Mouse (Mus musculus): ENCODE data around the gene Cd2bp2.
"Not testable (repeated sequence)": the region's sequence is repeated elsewhere in the genome, so short reads cannot be mapped to it uniquely, and the experiment has no call there.

Cd2bp2 gene

DNA sequence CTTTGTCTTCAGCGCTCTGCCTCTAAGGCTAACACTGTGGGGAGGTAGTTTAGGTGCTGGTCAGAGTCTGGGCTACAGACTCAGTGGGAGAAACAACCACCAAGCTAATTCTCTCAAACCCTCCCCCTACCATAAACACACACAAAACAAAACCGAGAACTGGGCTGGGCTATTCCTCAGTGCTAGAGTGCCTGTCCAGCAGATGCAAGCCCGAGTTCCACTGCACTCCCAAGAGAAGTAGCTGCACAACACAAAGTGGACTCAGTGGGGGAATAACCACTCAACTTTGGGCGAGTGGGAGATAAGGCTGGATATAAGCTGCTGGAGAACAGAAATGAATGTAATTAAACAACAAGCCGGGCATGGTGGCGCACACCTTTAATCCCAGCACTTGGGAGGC lies 5.2 kb downstream of the Cd2bp2 start:
- no peak for DNase-seq (ENCODE audit: low read depth, low spot score)

DNA sequence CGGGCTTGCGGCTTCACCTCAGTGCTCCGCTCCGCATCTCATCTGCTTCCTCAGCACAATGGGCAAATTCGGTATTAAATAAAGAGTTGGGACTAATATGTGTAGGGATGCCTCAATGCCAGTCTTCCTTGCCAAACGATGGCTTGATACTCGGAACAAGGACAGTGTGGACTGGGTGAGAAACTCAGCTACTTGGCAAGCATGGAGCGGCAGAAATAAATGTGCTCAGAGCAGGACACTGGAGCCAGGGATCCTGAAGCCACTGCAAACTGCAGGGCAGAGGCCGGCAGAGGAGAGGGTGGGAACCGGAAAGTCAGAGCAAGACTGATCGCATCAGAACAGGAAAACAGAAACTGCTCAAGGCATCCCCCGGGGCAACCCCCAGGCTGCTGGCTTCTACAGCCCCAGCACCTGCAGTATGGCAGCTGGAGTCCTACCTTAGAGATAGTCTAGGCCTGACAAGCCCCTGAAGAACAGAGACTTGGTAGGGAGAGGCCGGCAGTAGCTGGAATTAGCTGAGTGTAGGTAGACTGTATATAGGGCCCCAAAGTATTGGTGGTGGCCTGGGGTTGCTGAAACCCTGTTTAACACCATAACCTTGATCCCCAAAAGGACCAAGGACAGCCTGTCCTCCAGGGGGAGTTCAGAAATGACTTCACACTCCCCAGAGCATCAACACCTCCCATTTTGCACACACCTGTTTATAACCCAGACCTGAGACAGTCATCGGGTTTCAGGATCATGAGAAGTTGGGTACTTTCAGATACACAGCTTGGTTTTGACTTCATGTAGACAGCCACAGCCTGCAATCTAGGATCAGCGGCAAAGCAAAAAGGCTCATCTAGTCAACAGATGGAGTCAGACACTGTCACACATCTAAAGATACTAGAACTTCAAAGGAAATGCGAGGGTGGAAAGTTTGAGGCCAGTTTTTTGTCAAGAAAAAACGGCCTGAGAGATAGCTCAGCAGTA lies 7.3 kb downstream of the Cd2bp2 start:
- no peak for DNase-seq (ENCODE audit: low read depth, low spot score)

DNA sequence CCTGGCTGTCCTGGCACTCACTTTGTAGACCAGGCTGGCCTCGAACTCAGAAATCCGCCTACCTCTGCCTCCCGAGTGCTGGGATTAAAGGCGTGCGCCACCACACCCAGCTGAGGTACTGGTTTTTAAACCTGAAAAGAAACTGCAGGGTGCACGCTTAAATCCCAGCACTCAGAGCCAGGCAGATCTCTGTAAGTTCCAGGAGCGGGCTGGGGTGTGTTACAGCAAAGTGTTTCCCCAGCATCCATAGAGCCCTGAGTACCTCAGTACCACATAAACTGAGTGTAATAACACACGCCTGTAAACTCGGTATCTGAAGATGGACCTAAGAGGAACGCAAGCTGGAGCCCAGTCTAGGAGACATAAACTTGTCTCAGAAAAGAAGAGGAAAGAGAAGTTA lies 8.5 kb downstream of the Cd2bp2 start:
- DNase-seq (ENCODE audit: low read depth, low spot score) = no peak

DNA sequence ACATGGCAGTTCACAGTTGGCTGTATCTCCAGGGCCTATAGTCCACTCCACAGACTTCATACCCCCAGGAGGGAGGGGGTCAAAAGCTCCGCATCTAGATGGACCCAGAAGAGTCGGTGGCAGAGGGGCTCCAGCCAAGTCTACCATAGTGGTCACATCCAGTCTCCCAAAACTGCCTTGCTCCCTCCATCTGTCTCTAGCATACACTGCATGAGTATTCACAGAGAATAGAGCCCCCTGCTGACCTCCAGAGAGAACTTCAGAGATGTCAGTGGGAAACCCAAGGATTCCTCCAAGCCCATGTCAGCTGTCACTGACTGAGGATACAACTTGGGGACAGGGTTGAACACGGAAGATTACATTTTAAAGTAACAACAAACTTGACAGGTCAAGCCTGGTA lies 10.2 kb downstream of the Cd2bp2 start:
- DNase-seq (ENCODE audit: low read depth, low spot score) = no peak

DNA sequence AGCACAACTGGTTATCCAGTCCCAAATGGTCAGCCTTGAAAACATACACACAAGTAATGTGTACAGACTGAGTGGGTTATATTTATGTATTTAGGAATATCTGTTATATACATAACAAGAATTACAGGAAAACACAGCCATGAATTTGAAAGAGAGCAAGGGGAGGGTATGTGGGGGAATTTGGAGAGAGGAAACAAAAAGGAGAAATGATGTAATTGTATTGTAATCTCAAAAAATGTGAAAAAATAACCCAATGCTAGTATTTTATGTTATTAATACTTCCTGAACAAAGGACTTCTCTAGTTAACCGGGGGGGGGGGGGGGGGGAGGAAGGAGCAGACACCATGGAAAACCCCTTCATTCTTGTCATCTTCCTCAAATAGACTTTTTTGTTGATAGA lies 11.1 kb downstream of the Cd2bp2 start:
- DNase-seq (ENCODE audit: low read depth, low spot score) = no peak

DNA sequence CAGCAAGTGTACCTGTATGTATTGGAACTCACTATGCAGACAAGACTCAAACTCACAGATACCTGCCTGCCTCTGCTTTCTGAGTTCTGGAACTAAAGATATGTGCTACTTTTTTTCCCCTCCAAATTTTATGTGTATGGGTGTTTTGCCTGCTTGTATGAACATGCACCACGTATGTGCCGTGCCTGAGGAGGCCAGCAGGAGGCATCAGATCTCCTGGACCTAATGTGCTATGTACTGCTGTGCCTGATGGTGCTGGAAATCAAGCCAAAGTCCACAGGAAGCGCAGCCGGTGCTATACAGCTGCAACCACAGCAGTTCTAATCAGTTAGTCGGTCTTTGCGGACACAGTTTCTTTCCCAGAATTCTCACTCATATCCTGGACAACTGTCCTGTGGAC lies 12.0 kb downstream of the Cd2bp2 start:
- DNase-seq (ENCODE audit: low read depth, low spot score) = no peak

DNA sequence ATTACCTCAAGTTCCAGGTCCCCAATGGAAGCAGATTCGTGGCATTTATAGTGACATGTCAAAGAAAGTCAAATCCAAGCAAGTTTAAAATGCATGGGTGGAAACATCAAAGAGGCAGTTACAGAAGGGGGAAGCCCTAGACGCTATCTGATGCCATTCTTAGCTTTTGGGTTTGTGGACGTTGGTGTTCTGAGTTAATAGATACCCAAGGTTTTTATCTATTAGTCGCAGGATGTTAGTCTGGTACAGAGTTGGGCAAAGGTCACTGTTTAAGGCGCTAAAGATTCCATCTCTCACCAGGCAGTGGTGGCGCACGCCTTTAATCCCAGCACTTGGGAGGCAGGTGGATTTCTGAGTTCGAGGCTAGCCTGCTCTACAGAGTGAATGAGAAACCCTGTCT lies 12.5 kb downstream of the Cd2bp2 start:
- DNase-seq (ENCODE audit: low read depth, low spot score) = no peak

DNA sequence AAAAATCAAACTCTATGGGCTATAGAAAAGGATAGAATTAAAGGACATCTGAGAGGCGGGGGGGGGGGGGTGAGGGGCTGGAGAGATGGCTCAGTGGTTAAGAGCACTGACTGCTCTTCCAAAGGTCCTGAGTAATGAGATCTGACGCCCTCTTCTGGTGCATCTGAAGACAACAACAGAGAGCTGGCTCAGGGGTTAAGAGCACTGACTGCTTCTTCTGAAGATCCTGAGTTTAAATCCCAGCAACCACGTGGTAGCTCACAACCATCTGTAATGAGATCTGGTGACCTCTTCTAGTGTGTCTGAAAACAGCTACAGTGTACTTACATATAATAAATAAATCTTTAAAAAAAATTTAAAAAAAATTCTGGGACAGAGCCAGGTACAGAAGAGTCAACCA lies 14.1 kb downstream of the Cd2bp2 start:
- DNase-seq (ENCODE audit: low read depth, low spot score) = not testable (repeated sequence)

DNA sequence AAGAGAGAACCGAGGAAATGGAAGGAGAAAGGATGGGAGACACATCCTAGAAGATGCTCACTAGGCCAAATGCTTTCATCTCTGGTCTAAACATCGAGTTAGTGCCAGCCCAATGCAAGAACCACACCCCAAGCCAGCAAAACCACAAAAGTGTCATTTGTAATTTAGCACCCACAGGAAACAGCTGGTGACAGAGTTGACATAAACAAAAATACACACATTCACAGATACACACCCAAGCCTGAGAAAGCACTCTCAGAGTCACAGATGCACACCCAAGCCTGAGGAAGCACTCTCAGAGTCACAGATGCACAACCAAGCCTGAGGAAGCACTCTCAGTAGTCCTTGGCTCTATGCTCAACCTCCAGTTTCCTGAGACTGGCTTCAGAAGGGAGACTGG lies 15.1 kb downstream of the Cd2bp2 start:
- no peak for DNase-seq (ENCODE audit: low read depth, low spot score)

DNA sequence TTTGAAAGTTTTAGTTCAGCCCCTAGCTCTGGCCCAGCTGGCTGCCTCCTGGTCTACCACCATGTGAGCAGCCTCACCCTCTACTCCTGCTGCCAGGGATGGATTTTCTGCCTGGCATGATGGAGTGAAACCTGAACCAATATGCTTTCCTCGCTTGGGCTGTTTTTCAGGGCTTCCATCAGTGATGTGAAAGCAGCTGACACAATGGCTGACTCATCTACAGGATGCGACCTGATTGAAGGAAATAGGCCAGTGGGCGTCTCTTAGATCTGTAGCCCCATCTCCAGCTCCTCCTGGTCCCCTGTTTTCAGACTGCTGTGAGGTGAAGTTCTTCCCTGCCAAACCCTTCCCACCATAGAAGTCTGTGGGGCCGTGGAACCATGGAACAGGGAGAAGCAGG lies 18.9 kb downstream of the Cd2bp2 start:
- DNase-seq (ENCODE audit: low read depth, low spot score) = no peak

DNA sequence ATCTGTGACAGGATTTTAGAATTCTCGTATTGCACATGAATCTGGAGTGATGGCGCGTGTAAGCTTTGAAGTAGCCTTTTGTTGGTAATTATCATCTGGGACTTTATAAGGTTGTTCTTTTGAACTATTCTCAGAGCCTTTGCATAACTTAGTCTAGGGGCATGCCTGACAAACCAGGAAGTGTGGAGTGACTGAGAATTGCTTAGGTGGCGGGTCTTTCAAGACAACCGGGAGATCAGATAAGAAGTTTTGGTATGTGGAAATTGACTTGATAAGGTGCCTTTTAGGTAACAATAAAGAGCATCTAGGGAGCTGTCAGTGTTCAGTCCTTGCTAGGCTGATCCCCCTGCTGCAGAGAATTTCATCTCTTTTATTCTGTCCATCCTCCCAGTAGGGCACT lies 29.3 kb downstream of the Cd2bp2 start:
- no peak for DNase-seq (ENCODE audit: low read depth, low spot score)

DNA sequence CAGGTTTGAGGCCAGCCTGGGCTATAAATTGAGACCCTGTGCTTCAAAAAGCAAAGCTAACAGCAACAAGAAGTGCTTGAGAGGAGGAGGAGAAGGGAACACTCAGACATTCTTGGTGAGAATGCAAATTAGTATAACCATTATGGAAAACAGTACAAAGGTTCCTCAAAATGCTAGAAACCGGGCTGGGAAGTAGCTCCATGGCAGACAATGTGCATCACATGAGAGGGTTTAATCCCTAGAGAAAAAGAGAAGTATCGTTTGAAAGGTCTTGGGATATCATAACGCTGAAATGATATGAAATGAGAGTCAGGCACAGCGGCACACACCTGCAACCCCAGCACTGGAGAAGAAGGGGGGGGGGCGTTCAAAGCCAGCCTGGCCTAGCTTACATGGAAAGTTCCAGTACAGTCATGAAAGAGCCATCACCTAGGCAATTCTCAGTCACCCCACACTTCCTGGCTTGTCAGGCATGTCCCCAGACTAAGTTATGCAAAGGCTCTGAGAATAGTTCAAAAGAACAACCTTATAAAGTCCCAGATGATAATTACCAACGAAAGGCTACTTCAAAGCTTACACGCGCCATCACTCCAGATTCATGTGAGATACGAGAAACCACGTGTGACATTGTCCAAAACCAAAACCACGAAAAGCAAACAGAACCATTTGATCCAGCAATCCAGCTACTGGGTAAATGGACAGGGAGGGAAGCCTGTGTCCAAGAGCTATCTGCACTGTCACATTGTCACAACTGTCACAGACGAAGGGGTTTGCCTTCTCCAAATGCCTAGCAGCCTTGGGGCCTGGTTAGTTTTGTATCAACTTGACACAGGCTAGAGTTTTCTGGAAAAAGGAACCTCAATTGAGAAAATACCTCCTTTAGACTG lies 30.0 kb downstream of the Cd2bp2 start:
- DNase-seq (ENCODE audit: low read depth, low spot score) = no peak

DNA sequence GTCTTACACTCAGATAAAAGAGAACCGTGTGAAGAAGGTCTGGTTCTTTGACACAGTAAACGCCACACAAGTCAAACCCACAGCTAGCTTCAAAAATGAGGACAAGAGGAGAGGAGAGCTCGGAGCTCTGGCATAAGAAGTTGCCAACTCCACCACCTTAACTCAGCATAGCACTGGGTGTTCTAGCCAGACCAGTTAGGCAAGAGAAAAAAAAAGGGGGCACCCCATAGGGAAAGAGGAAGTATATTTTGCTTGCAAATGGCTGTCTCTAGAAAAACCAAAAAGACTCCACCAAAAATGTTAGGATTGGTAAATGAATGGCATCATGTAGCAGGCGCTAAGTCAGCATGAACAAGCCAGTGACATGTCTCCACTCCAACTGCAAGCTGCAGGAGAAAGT lies 31.8 kb downstream of the Cd2bp2 start:
- no peak for DNase-seq (ENCODE audit: low read depth, low spot score)

DNA sequence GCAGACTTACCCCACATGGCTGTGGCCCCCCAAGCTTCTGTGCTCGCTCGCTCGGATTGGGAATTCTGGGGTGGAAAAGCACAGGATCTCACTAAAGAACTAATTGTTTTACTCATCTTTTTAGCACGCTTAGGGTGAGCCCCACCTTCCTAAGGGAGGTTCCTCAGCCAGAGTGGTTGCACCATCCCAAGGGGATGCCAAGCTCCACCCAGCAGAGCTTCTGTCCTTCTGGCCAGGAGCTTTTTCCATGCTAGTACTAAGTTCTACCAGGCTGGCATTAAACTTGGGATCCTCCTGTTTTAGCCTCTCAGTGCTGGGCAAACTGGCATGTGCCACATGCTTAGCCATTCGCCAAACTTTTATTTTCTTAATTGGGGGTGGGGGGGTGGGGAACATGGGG lies 33.3 kb downstream of the Cd2bp2 start:
- no peak for DNase-seq (ENCODE audit: low read depth, low spot score)

DNA sequence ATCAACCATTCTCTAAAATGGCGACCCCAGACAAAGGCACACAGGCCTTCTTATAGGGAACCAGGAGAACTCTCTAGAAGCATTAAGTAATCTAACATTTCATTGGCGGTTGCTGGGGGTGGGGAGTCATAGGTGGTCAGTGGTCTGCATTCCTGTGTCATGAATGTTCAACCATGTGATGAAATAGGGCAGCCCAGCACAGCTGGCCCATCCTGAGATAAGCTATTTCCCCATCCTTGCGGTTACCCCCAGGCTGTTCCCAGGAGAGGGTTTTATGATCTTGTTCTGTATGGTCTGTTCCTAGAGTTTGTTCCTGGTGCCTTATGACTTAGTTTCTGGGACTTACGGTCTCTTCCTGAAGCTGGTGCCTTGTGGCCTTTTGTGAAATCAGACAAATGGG lies 38.3 kb downstream of the Cd2bp2 start:
- DNase-seq (ENCODE audit: low read depth, low spot score) = no peak

DNA sequence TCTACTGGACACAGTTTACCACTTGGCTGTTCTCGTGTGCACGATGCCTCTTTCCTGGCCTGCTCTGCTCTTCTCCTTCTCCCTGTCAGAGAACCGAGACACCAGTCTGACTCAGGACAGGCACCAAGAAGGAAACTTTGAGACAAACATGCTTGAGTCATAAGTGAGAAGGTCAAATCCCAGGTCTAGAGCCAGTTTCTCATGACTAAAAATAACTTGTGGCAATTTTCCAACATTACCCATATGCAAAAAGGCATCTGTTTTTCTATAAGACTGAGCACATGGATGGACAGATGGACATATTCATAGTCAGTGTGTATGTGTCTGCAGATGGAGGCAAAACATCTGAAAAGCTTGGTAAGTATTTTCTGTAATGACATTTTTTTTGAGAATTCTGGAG lies 42.4 kb downstream of the Cd2bp2 start:
- DNase-seq (ENCODE audit: low read depth, low spot score) = no peak

DNA sequence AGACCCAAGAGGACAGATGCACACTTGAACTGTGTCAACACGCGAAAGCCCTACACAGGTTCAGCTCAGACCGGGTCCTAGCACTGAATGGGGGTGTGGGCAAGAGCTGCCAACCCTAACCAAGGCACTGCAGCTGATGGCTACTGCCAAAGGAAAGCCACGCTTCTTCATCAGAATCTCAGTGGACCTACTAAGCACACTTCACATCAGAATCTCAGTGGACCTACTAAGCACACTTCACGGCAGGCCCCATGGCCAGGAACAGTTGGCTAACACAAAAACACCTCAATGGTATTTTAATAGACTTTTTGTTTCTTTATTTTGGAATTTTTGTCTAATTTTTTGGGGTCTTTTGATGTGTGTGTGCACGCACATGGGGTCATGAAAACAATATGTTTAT lies 43.4 kb downstream of the Cd2bp2 start:
- DNase-seq (ENCODE audit: low read depth, low spot score) = no peak

DNA sequence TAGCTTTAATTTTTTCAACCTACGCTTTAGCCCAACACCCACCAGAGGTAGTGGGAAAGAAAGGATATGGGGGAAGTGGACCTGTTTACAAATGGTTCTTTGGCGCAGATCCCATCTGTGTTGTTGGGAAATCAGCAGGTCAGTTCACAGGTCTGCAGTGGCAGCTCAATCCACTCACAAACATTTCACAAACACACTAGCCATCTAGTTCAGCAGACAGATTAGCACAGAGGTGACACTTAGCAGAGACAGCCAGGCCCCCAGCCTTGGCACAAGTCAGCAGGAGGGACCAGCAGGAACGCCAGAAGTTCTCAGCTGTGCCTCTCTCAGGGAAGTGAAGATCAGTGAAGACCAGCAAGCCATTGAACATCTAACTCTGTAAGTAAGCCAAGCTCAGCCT lies 47.9 kb downstream of the Cd2bp2 start:
- no peak for DNase-seq (ENCODE audit: low read depth, low spot score)

DNA sequence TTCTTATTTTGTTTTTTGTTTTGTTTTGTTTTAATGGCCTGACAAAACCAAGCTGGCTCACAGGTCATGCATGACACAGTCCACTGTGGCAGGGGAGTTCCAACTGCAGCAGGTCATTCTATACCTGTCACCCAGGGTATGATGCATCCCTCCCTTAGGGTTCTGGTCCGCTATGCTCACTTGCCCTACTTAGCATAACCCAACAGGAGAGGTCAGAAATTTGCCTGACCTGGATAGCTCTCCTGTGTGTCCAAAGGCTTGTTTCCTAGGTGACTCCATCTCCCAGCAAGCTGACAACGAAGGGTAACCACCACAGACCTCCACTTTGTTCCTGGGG lies 49.6 kb downstream of the Cd2bp2 start:
- no peak for DNase-seq (ENCODE audit: low read depth, low spot score)

DNA sequence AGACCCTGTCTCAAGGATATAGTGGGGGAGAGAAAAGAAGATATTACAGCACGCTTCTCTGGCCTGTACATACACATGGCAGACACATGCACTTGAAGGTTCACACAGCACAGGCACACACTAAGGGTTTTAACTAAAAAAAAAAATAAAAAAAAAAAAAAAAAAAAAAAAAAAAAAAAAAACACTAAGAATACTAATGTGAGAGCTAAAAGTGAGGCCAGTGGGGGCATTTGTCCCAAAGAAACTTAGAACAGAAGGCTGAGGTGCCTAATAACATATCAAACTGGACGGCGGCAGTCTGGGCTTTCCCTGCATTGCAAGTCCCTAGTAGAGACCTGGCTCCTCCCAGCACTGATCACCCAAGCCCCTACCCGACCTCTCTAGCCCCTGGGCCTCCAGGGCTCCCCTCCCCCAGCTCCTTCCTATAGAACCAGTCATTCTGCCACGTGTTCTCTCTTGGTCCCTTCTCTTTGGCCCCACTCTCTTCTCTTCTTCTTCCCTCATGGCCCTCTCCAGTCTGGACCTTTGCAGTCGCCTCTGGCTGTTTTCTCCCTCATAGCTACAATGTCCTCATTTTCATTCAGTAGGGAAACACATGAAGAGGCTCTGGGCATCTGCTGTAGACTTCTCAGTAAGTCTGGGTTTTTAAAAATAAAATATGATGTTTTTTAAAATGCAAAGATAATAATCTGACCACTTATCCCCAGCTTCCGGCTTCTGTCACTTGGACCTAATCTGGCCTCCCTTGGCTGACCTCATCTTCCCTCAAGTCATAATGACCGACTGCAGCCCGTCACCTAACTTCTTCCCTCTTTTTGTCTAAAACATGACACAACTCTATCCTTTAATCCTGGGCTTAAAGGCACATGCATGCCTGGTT lies 50.2 kb downstream of the Cd2bp2 start:
- DNase-seq (ENCODE audit: low read depth, low spot score) = no peak

DNA sequence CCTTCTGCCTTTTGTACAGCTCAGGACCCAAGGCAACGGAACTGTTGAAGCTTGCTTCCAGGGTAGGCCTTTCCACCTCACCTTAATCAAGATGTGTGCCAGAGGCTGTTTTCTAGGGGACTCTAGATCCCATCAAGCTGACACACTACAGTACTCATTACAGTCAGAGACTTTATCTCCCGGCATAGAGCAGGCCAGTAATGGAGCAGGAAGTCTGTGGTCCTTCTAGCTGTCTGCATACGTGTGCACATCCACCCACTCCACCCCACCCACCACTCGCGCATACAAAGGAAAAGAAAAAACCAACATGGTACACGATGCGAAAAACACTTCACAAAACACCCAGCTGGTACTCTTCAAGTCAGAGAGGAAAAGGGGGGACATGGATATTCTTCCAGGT lies 51.4 kb downstream of the Cd2bp2 start:
- DNase-seq (ENCODE audit: low read depth, low spot score) = no peak

DNA sequence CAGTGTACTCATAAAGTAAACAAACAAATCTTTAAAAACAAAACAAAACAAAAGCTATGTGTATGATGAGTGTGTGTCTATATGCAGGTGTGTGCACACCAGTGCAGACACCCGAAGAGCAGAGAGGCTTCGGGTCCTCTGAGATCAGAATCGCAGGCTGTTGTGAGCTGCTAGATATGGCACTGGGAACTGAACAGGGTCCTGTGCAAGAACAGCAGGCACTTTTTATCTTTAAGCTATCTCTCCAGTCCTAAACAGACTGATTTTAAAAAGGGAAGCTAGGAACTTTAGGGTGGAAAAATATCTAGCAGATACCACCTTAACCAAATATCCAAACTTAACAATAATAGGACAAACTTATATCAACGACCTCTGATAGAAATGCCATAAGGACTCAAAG lies 53.2 kb downstream of the Cd2bp2 start:
- no peak for DNase-seq (ENCODE audit: low read depth, low spot score)
